Mouse (Mus musculus) telencephalon, adult 2 months (tissue): Measurements from ENCODE around the gene Pla2g12b.

ENCODE experiments used
- DNase-seq: peaks from one replicate; pipeline ENCODE4 v3.0.0-alpha.2; 2011; ENCODE audit warnings: low read depth, low spot score

Gene Pla2g12b

GRCm38 (mm10) chr10:59466626-59467025 lies 63.2 kb downstream of the Pla2g12b start:
- no peak for DNase-seq

GRCm38 (mm10) chr10:59467297-59467696 lies 63.8 kb downstream of the Pla2g12b start:
- no peak for DNase-seq

GRCm38 (mm10) chr10:59470451-59470850 lies 67.0 kb downstream of the Pla2g12b start:
- no peak for DNase-seq
